Comparison of ENCODE assay signal across 8 mouse cellular contexts in the genomic region with DNA sequence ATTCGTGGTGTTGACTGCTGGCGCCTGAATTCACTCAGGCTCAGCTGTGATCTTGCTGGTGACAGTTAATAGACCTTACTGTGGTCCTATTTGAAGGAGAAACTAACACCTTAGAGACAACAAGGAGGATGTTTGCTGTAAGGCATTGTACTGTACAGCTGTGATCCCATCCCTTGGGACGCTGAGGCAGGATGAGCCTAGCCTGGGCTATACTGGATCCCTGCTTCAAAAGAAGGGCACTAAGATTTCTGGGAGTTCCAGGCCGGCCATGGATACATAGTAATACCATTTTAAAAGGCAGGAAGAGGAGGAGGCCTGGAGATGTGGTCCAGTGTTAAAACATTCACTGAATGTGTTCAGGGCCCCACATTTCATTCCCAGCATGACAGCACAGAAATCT. TPM values are rescaled to one million over a fixed set of nuclear protein-coding genes. Genes with fewer than 3 reads are reported as not detected.
DNase-seq lines count a peak whose midpoint lies in the region; ATAC-seq and TF ChIP-seq lines count a peak whose summit lies in the region.

No protein-coding gene starts in this region.

- H3K9ac ChIP-seq in CH12.LX (ENCODE audit: insufficient read depth, low read depth): no peak overlapping the region
- no peak overlapping the region for H3K9ac ChIP-seq in heart, postnatal 0 days (replicated peaks; ENCODE audit: low read depth, low read length)
- H3K9ac ChIP-seq in liver, embryonic 15.5 days: peak overlapping the region; percentile 72; the same call in 1 of the 2 replicates

- TF ChIP-seq POLR2A in CH12.LX (IDR thresholded peaks at IDR 0.05; ENCODE audit: low read depth, low read length): no peak

- H3K27me3 ChIP-seq in erythroblast, embryonic 14.5 days (ENCODE audit: control insufficient read depth): no peaks in the 10 kb centered on the region
- H3K27me3 ChIP-seq in CH12.LX (replicated peaks): no peaks in the 10 kb centered on the region
- no peaks in the 10 kb centered on the region for H3K27me3 ChIP-seq in heart, postnatal 0 days (ENCODE audit: control insufficient read depth, insufficient read depth, low read length)
- no peaks in the 10 kb centered on the region for H3K27me3 ChIP-seq in liver, embryonic 15.5 days

- H3K4me1 ChIP-seq in erythroblast, embryonic 14.5 days (ENCODE audit: control insufficient read depth): peaks cover 65% of the 10 kb centered on the region
- peaks cover 4 to 31% of the 10 kb centered on the region in 2 experiments for H3K4me1 ChIP-seq in CH12.LX (ENCODE audit: control insufficient read depth in 1 of 2, insufficient read depth in 2 of 2)
- H3K4me1 ChIP-seq in heart, postnatal 0 days (ENCODE audit: control insufficient read depth, insufficient read depth): peaks cover 7% of the 10 kb centered on the region; the same call in 1 of the 2 replicates
- peaks cover 54% of the 10 kb centered on the region for H3K4me1 ChIP-seq in liver, embryonic 15.5 days (replicated peaks)

- no peak for DNase-seq in CH12.LX (ENCODE audit: extremely low read depth)
- no peak for DNase-seq in heart, postnatal 0 days (ENCODE audit: low spot score)
- DNase-seq in layer of hippocampus, adult 11-12 months (ENCODE audit: low spot score): no peak
- DNase-seq in left cerebral cortex, adult 11 months (ENCODE audit: low spot score): no peak

- H3K79me2 ChIP-seq in CH12.LX (replicated peaks; ENCODE audit: control insufficient read depth, extremely low read depth, insufficient read depth, poor library complexity, severe bottlenecking): peaks cover 21% of the 10 kb centered on the region

- ATAC-seq in erythroblast, adult 5-6 weeks (replicated peaks; ENCODE audit: low FRiP score, poor library complexity, severe bottlenecking): no peak
- ATAC-seq in heart, postnatal 0 days (ENCODE audit: insufficient read depth, low read depth): no peak
- ATAC-seq in liver, embryonic 15.5 days (ENCODE audit: insufficient read depth): no peak
- ATAC-seq in CD4-positive, CD25-positive, alpha-beta regulatory T cell, adult 4 months: no peak

- H3K27ac ChIP-seq in CH12.LX (ENCODE audit: insufficient read depth, low read depth): no peak overlapping the region
- 0 out of 2 replicates have a peak overlapping the region, but pooled peaks have one; percentile 92 for H3K27ac ChIP-seq in heart, postnatal 0 days (ENCODE audit: low read depth)
- no peak overlapping the region; the same call in 1 of the 2 replicates for H3K27ac ChIP-seq in liver, embryonic 15.5 days (replicated peaks)

- no peak for TF ChIP-seq CTCF in CH12.LX (conservative IDR thresholded peaks at IDR 0.05 in 1 of 2, IDR thresholded peaks at IDR 0.05 in 1 of 2; ENCODE audit: low read depth in 2 of 2, low read length in 2 of 2)
- TF ChIP-seq CTCF in heart, postnatal 0 days (IDR thresholded peaks at IDR 0.05; ENCODE audit: low read depth): no peak

- H3K4me2 ChIP-seq in CH12.LX (ENCODE audit: insufficient read depth, low read depth, poor library complexity, severe bottlenecking): peak overlapping the region; percentile 59; the same call in 1 of the 2 replicates
- H3K4me2 ChIP-seq in heart, postnatal 0 days (ENCODE audit: low read depth, low read length): peak overlapping the region; percentile 79
- peak overlapping the region; percentile 76 for H3K4me2 ChIP-seq in liver, embryonic 15.5 days

- H3K4me3 ChIP-seq in erythroblast, embryonic 14.5 days (replicated peaks): peak overlapping the region; percentile 82
- peak overlapping the region in 1 of 3 experiments; percentile 61 for H3K4me3 ChIP-seq in CH12.LX (replicated peaks in 1 of 3; ENCODE audit: low read depth in 2 of 3, low read length in 2 of 3, poor library complexity in 1 of 3)
- H3K4me3 ChIP-seq in heart, postnatal 0 days (ENCODE audit: low read depth, low read length): peak overlapping the region; percentile 72; the same call in 1 of the 2 replicates
- peak overlapping the region; percentile 75 for H3K4me3 ChIP-seq in liver, embryonic 15.5 days (replicated peaks)

- WGBS in heart, postnatal 0 days: 80% methylated on average over 4 of the region's 4 CpGs
- 75% methylated on average over 4 of the region's 4 CpGs for WGBS in liver, embryonic 15.5 days (ENCODE audit: insufficient replicate concordance)

- dilution Hi-C loops in CH12.LX (cut with MboI; ENCODE audit: extremely low pct_ligation_motif_present, extremely low pct_unique_long_range_greater_than_20kb, low sequenced_read_pairs): no loop called here

- TF ChIP-seq EP300 in CH12.LX (IDR thresholded peaks at IDR 0.05; ENCODE audit: low read length): no peak
- no peak for TF ChIP-seq EP300 in heart, postnatal 0 days (IDR thresholded peaks at IDR 0.05; ENCODE audit: low read depth)

- peaks cover 51% of the 10 kb centered on the region for H3K36me3 ChIP-seq in erythroblast, embryonic 14.5 days (ENCODE audit: control insufficient read depth)
- peaks cover 32 to 52% of the 10 kb centered on the region in 2 experiments for H3K36me3 ChIP-seq in CH12.LX (replicated peaks in 1 of 2; ENCODE audit: control insufficient read depth in 1 of 2, insufficient read depth in 1 of 2, low read length in 1 of 2)
- H3K36me3 ChIP-seq in heart, postnatal 0 days (replicated peaks; ENCODE audit: control insufficient read depth, insufficient read depth, low read length): peaks cover 29% of the 10 kb centered on the region
- H3K36me3 ChIP-seq in liver, embryonic 15.5 days (replicated peaks): peaks cover 41% of the 10 kb centered on the region

- no peak for TF ChIP-seq RAD21 in CH12.LX (IDR thresholded peaks at IDR 0.05; ENCODE audit: low read depth, low read length)

- in situ Hi-C loops in CH12.LX (cut with MboI; ENCODE audit: low pct_ligation_motif_present, low pct_unique_long_range_greater_than_20kb, low sequenced_read_pairs): no loop called here

- no peaks in the 10 kb centered on the region for H3K9me3 ChIP-seq in erythroblast, embryonic 14.5 days (ENCODE audit: control insufficient read depth, low read length)
- no peaks in the 10 kb centered on the region for H3K9me3 ChIP-seq in CH12.LX (replicated peaks; ENCODE audit: low read length)
- H3K9me3 ChIP-seq in heart, postnatal 0 days (replicated peaks; ENCODE audit: control insufficient read depth, low read length): no peaks in the 10 kb centered on the region
- H3K9me3 ChIP-seq in liver, embryonic 15.5 days (replicated peaks): no peaks in the 10 kb centered on the region

RNA-seq across cellular contexts. Expression of a gene that starts 1.7 kb away (rescaled TPM):
- polyA plus RNA-seq in erythroblast, embryonic 14.5 days (2012): 19.0 and 28.9 TPM in 2 replicates
- total RNA-seq in erythroblast, adult 5-6 weeks (2015; ENCODE audit: low replicate concordance): 25.7 and 25.9 TPM in 2 replicates
- total RNA-seq in erythroblast, adult 5-6 weeks (2017; ENCODE audit: low replicate concordance): 13.0 and 14.2 TPM in 2 replicates
- total RNA-seq in CH12.LX (2012; rRNA removed) (248 and 282 TPM in 2 replicates), CH12.LX (2014; rRNA removed) (124 and 154 TPM in 2 replicates)
- 222 and 228 TPM in 2 replicates for polyA plus RNA-seq in CH12.LX (2012; ENCODE audit: insufficient read length, low read depth)
- 838 and 847 TPM in 2 replicates for total RNA-seq in heart, postnatal 0 days (2014; rRNA removed; ENCODE audit: low replicate concordance)
- polyA plus RNA-seq in heart, postnatal 0 days (2015; fragmentation: Nextera tagmentation; extraction: Ambion mirVana): 1,203 and 1,284 TPM in 2 replicates
- polyA plus RNA-seq in liver, embryonic 15.5 days (2015; fragmentation: Nextera tagmentation; extraction: Ambion mirVana): 228 and 236 TPM in 2 replicates
- polyA plus RNA-seq in CD4-positive, CD25-positive, alpha-beta regulatory T cell, adult 4 months (2017; shearing (Covaris generic)): 100 to 1,000 TPM; 231 to 237 TPM

RNA-seq across cellular contexts. Expression of a gene that starts 10.2 kb away (rescaled TPM):
- polyA plus RNA-seq in erythroblast, embryonic 14.5 days (2012): 0.11 and 0.20 TPM in 2 replicates
- total RNA-seq in erythroblast, adult 5-6 weeks (2015; ENCODE audit: low replicate concordance): not detected in 2 replicates
- 0.77 TPM in 1 of 2 replicates, not detected in the other for total RNA-seq in erythroblast, adult 5-6 weeks (2017; ENCODE audit: low replicate concordance)
- 0.30 and 0.38 TPM in 2 replicates for total RNA-seq in CH12.LX (2012; rRNA removed)
- 0.24 TPM in 1 of 2 replicates, not detected in the other for total RNA-seq in CH12.LX (2014; rRNA removed)
- 0.42 TPM in 1 of 2 replicates, not detected in the other for polyA plus RNA-seq in CH12.LX (2012; ENCODE audit: insufficient read length, low read depth)
- 27.2 and 27.7 TPM in 2 replicates for total RNA-seq in heart, postnatal 0 days (2014; rRNA removed; ENCODE audit: low replicate concordance)
- 22.8 and 25.7 TPM in 2 replicates for polyA plus RNA-seq in heart, postnatal 0 days (2015; fragmentation: Nextera tagmentation; extraction: Ambion mirVana)
- polyA plus RNA-seq in liver, embryonic 15.5 days (2015; fragmentation: Nextera tagmentation; extraction: Ambion mirVana): 112 and 138 TPM in 2 replicates
- polyA plus RNA-seq in CD4-positive, CD25-positive, alpha-beta regulatory T cell, adult 4 months (2017; shearing (Covaris generic)): under 1 TPM in 1 of 2 experiments, not detected in 1; 0.47 TPM

RNA-seq across cellular contexts. Expression of a gene that starts 10.7 kb away (rescaled TPM):
- polyA plus RNA-seq in erythroblast, embryonic 14.5 days (2012): 76.5 and 84.5 TPM in 2 replicates
- total RNA-seq in erythroblast, adult 5-6 weeks (2015; ENCODE audit: low replicate concordance): 13.8 and 17.1 TPM in 2 replicates
- total RNA-seq in erythroblast, adult 5-6 weeks (2017; ENCODE audit: low replicate concordance): 29.8 and 35.3 TPM in 2 replicates
- total RNA-seq in CH12.LX (2012; rRNA removed): 162 and 172 TPM in 2 replicates
- 180 and 187 TPM in 2 replicates for total RNA-seq in CH12.LX (2014; rRNA removed)
- polyA plus RNA-seq in CH12.LX (2012; ENCODE audit: insufficient read length, low read depth): 236 and 252 TPM in 2 replicates
- 88.9 and 96.2 TPM in 2 replicates for total RNA-seq in heart, postnatal 0 days (2014; rRNA removed; ENCODE audit: low replicate concordance)
- 24.8 and 30.3 TPM in 2 replicates for polyA plus RNA-seq in heart, postnatal 0 days (2015; fragmentation: Nextera tagmentation; extraction: Ambion mirVana)
- polyA plus RNA-seq in liver, embryonic 15.5 days (2015; fragmentation: Nextera tagmentation; extraction: Ambion mirVana): 26.0 and 27.2 TPM in 2 replicates
- 10 to 100 TPM; 10.4 to 14.7 TPM for polyA plus RNA-seq in CD4-positive, CD25-positive, alpha-beta regulatory T cell, adult 4 months (2017; shearing (Covaris generic))

RNA-seq across cellular contexts. Expression of a gene that starts 24.3 kb away (rescaled TPM):
- polyA plus RNA-seq in erythroblast, embryonic 14.5 days (2012): 4.2 and 4.7 TPM in 2 replicates
- 1.3 and 4.4 TPM in 2 replicates for total RNA-seq in erythroblast, adult 5-6 weeks (2015; ENCODE audit: low replicate concordance)
- total RNA-seq in erythroblast, adult 5-6 weeks (2017; ENCODE audit: low replicate concordance): 14.7 and 24.0 TPM in 2 replicates
- total RNA-seq in CH12.LX (2012; rRNA removed) (35.6 and 44.3 TPM in 2 replicates), CH12.LX (2014; rRNA removed) (24.1 and 25.1 TPM in 2 replicates)
- polyA plus RNA-seq in CH12.LX (2012; ENCODE audit: insufficient read length, low read depth): 22.9 and 24.1 TPM in 2 replicates
- 41.4 and 59.7 TPM in 2 replicates for total RNA-seq in heart, postnatal 0 days (2014; rRNA removed; ENCODE audit: low replicate concordance)
- 18.4 and 22.9 TPM in 2 replicates for polyA plus RNA-seq in heart, postnatal 0 days (2015; fragmentation: Nextera tagmentation; extraction: Ambion mirVana)
- 16.6 and 17.0 TPM in 2 replicates for polyA plus RNA-seq in liver, embryonic 15.5 days (2015; fragmentation: Nextera tagmentation; extraction: Ambion mirVana)
- polyA plus RNA-seq in CD4-positive, CD25-positive, alpha-beta regulatory T cell, adult 4 months (2017; shearing (Covaris generic)): 10 to 100 TPM; 73.3 to 96.9 TPM

RNA-seq across cellular contexts. Expression of a gene that starts 41.7 kb away (rescaled TPM):
- 998 and 1,528 TPM in 2 replicates for polyA plus RNA-seq in erythroblast, embryonic 14.5 days (2012)
- total RNA-seq in erythroblast, adult 5-6 weeks (2015; ENCODE audit: low replicate concordance): 509 and 541 TPM in 2 replicates
- total RNA-seq in erythroblast, adult 5-6 weeks (2017; ENCODE audit: low replicate concordance): 422 and 457 TPM in 2 replicates
- total RNA-seq in CH12.LX (2012; rRNA removed): 4,610 and 5,342 TPM in 2 replicates
- 2,343 and 2,739 TPM in 2 replicates for total RNA-seq in CH12.LX (2014; rRNA removed)
- 2,279 and 2,754 TPM in 2 replicates for polyA plus RNA-seq in CH12.LX (2012; ENCODE audit: insufficient read length, low read depth)
- total RNA-seq in heart, postnatal 0 days (2014; rRNA removed; ENCODE audit: low replicate concordance): 1,030 and 1,317 TPM in 2 replicates
- polyA plus RNA-seq in heart, postnatal 0 days (2015; fragmentation: Nextera tagmentation; extraction: Ambion mirVana): 499 and 510 TPM in 2 replicates
- 501 and 527 TPM in 2 replicates for polyA plus RNA-seq in liver, embryonic 15.5 days (2015; fragmentation: Nextera tagmentation; extraction: Ambion mirVana)
- polyA plus RNA-seq in CD4-positive, CD25-positive, alpha-beta regulatory T cell, adult 4 months (2017; shearing (Covaris generic)): 1,000 to 10,000 TPM; 1,622 to 1,794 TPM

Comparison
In these comparisons a context has a peak if more than half of its experiments do, and no peak if none do; other contexts are left out.
1. RNA of a gene that starts 10.2 kb away (polyA plus RNA-seq): 112 to 138 TPM in liver, embryonic 15.5 days and 22.8 to 25.7 TPM in heart, postnatal 0 days; 0.47 TPM in CD4-positive, CD25-positive, alpha-beta regulatory T cell, adult 4 months, 0.11 to 0.20 TPM in erythroblast, embryonic 14.5 days and 0.42 TPM in CH12.LX; every median in the first group is over 10 times any median in the second.
2. Peak in every context shown above with its lines, with median percentiles within 50 percentile points of each other: H3K4me2 ChIP-seq.